Mouse (Mus musculus) hindbrain, embryonic 14.5 days (tissue): ENCODE results near the gene Ahr. TPM values are rescaled to one million over a fixed set of nuclear protein-coding genes. Genes with fewer than 3 reads are reported as not detected.
A peak's percentile ranks its signal among the peaks of the same experiment; 100 is the strongest.

ENCODE experiments used
- ATAC-seq: fragments of 200-750 bp; cut with Nextera tagmentation; 2 replicates; pipeline ENCODE4 v1.8.0; 2017; ENCODE audit warnings: moderate number of reproducible peaks, mild to moderate bottlenecking, moderate TSS enrichment, moderate library complexity; ENCODE audit not compliant: low FRiP score
- DNase-seq: peaks from one replicate; pipeline ENCODE4 v3.0.0-alpha.2; 2015; ENCODE audit warnings: low spot score
- H3K27ac ChIP-seq: fragments of 300-500 bp; sonication (generic); 2 replicates; pipeline ENCODE4 v1.5.1; 2014; ENCODE audit warnings: mild to moderate bottlenecking, moderate library complexity
- H3K27me3 ChIP-seq: fragments of 300-500 bp; sonication (generic); 2 replicates; pipeline ENCODE4 v1.6.1; 2014; ENCODE audit warnings: mild to moderate bottlenecking, low read length, mixed read lengths; ENCODE audit not compliant: control insufficient read depth, insufficient read depth
- H3K36me3 ChIP-seq: fragments of 300-500 bp; sonication (generic); replicated peaks from 2 replicates; pipeline ENCODE4 v1.6.1; 2014; ENCODE audit not compliant: control insufficient read depth, insufficient read depth
- H3K4me1 ChIP-seq: fragments of 300-500 bp; sonication (generic); replicated peaks from 2 replicates; pipeline ENCODE4 v1.6.1; 2014; ENCODE audit warnings: antibody characterized with exemption, low read length, mixed read lengths; ENCODE audit not compliant: control insufficient read depth, insufficient read depth
- H3K4me2 ChIP-seq: fragments of 300-500 bp; sonication (generic); replicated peaks from 2 replicates; pipeline ENCODE4 v1.6.1; 2014; ENCODE audit warnings: mild to moderate bottlenecking, moderate library complexity
- H3K4me3 ChIP-seq: fragments of 300-500 bp; sonication (generic); replicated peaks from 2 replicates; pipeline ENCODE4 v1.5.1; 2014; ENCODE audit warnings: mild to moderate bottlenecking, low read length
- H3K9ac ChIP-seq: fragments of 300-500 bp; sonication (generic); 2 replicates; pipeline ENCODE4 v1.6.1; 2014
- H3K9me3 ChIP-seq: fragments of 300-500 bp; sonication (generic); 2 replicates; pipeline ENCODE4 v1.6.1; 2016; ENCODE audit warnings: low read length; ENCODE audit not compliant: control insufficient read depth
- WGBS: fragments of 180-500 bp; shearing (Covaris S2); extraction: QIAGEN DNeasy Blood & Tissue Kit; methylation state at CpG from one replicate; pipeline ENCODE4 v1.1.7; 2014; 5-methylcytosine and 5-hydroxymethylcytosine counted together
- polyA plus RNA-seq: library from polyadenylated mRNA; unstranded; fragments of >200 nt; fragmentation: Nextera tagmentation; extraction: Ambion mirVana; gene quantifications from 2 replicates; pipeline ENCODE4 v1.2.1, GENCODE M21; 2014

Gene Ahr
- 6.0 and 6.9 TPM in 2 replicates for polyA plus RNA-seq

DNA sequence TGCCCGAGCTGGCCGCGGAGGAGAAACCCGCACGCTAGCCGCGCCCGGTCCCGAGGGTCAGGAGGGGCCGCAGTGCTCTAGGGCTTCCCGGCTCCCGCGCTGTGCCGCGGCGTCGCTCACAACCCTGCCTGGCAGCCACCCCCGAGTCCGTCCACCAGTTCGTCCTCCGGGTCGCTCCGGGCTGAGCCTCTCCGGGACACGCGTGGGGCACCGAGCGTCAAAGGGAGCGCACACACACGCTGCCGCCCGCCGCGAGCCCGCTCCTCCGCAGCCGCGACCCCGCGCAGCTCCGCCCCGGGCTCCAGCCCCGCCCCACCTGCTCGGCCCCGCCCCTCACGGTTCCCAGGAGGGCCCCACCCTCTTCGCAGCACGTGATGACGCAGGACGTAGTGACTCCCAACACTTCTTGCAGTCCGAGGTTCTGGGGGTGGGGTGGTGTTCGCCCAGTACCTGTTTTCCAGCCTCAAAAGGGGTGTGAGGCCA lies at the start of gene Ahr:
TSS of gene Ahr (minus strand) at position 285 of the 483 bp plus-strand sequence.
- Histone ChIP-seq H3K27ac (peak within 1 kb of the TSS; percentile 57), H3K9me3 (no peaks in the 10 kb centered on the region), H3K36me3 (no peaks in the 10 kb centered on the region), H3K4me1 (no peaks in the 10 kb centered on the region), H3K27me3 (peaks cover 7% of the 10 kb centered on the region), H3K9ac (peak within 1 kb of the TSS; percentile 80), H3K4me3 (peak within 1 kb of the TSS; percentile 92), H3K4me2 (peak within 1 kb of the TSS; percentile 75)
- peak; percentile 78 for DNase-seq
- ATAC-seq: peak; percentile 97
- under 1% methylated on average over 35 of the region's 52 CpGs for WGBS

GRCm38 (mm10) chr12:35578826-35579225 lies 44.0 kb upstream of the Ahr start:
- 83% methylated on average over 4 of the region's 4 CpGs for WGBS
- Histone ChIP-seq H3K27ac (no peak overlapping the region), H3K4me2 (no peak overlapping the region), H3K4me3 (no peak overlapping the region), H3K27me3 (no peaks in the 10 kb centered on the region), H3K36me3 (no peaks in the 10 kb centered on the region), H3K4me1 (no peaks in the 10 kb centered on the region), H3K9me3 (no peaks in the 10 kb centered on the region), H3K9ac (no peak overlapping the region)
- no peak for DNase-seq
- ATAC-seq: no peak

DNA sequence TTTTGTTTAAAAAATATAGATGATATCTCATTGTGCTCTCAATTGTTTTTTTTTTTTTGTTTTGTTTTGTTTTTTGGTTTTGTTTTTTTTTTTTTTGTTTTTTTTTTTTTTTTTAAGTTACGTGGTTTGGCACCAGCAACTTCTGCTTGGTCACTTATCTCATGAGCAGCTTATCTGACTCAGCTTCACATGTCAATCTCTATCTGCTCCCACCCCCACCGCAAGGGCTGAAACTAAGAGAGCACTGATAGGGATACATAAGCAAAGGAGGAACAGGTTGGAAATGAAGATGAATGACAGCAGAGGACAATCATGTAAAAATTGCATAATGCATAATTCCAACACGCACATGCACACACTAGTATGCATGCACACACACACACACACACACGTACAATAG lies 41.3 kb upstream of the Ahr start:
- H3K4me1 ChIP-seq: no peaks in the 10 kb centered on the region
- no peaks in the 10 kb centered on the region for H3K9me3 ChIP-seq
- WGBS: 93% methylated on average over 4 of the region's 4 CpGs
- no peak overlapping the region for H3K9ac ChIP-seq
- ATAC-seq (no peak), DNase-seq (no peak)
- no peaks in the 10 kb centered on the region for H3K36me3 ChIP-seq
- no peak overlapping the region for H3K4me3 ChIP-seq
- H3K4me2 ChIP-seq: no peak overlapping the region
- no peaks in the 10 kb centered on the region for H3K27me3 ChIP-seq
- no peak overlapping the region for H3K27ac ChIP-seq

DNA sequence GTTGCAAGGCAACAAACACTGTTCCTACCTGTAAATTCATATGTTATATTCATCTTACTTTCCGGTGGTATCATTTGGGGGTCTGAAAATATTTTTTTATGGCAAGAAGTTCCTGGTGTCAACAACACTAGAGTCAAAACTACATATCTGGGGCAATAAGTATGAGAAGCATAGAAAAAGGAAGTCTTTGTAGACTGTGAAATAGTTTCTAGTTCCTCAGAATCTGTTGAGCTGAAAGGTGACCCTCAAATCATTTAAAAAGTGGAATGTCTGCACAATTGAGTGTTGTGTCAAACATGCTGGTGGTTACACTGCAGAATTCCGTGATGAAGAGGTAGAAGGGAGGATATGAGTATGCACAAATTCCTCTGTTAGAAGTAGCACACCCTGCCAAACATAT lies 38.9 kb upstream of the Ahr start:
- Histone ChIP-seq H3K4me1 (no peaks in the 10 kb centered on the region), H3K27ac (no peak overlapping the region), H3K9ac (no peak overlapping the region), H3K4me3 (no peak overlapping the region), H3K27me3 (no peaks in the 10 kb centered on the region), H3K36me3 (no peaks in the 10 kb centered on the region), H3K9me3 (no peaks in the 10 kb centered on the region), H3K4me2 (no peak overlapping the region)
- DNase-seq (no peak), ATAC-seq (no peak)
- WGBS: 90% methylated on average over 2 of the region's 2 CpGs

DNA sequence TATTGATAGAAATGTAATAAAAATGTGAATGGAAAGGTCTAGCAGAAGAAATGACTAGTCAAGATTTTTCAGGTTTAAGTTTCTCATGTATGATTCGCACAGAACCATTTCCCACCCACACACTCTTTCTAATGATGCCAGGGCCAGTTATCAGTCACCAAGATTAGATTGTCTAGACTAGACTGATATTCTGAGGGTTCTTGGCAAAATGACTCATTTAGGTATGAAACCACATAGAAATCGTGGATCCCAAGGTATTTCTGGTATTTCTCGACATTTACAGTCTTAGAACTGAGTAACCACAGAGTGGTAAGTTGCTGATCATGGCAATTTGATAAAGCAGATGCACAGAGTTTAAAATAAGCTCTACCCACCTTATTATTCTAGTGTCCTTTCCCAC lies 28.0 kb upstream of the Ahr start:
- Histone ChIP-seq H3K9me3 (no peaks in the 10 kb centered on the region), H3K27me3 (no peaks in the 10 kb centered on the region), H3K27ac (no peak overlapping the region), H3K9ac (no peak overlapping the region), H3K36me3 (no peaks in the 10 kb centered on the region), H3K4me2 (no peak overlapping the region), H3K4me3 (no peak overlapping the region), H3K4me1 (no peaks in the 10 kb centered on the region)
- 94% methylated on average over 3 of the region's 3 CpGs for whole genome bisulfite sequencing
- no peak for ATAC-seq
- DNase-seq: no peak

- Histone ChIP-seq H3K9me3 (no peaks in the 10 kb centered on the region), H3K4me1 (no peaks in the 10 kb centered on the region), H3K27ac (no peak overlapping the region), H3K4me3 (no peak overlapping the region), H3K36me3 (no peaks in the 10 kb centered on the region), H3K9ac (no peak overlapping the region), H3K27me3 (no peaks in the 10 kb centered on the region), H3K4me2 (no peak overlapping the region)
- ATAC-seq: no peak
- WGBS: 84% methylated on average over 2 of the region's 2 CpGs
- DNase-seq: no peak
These were observed 24.0 kb upstream of the Ahr start for GRCm38 (mm10) chr12:35558868-35559267.

- H3K27me3 ChIP-seq: no peaks in the 10 kb centered on the region
- no peaks in the 10 kb centered on the region for H3K36me3 ChIP-seq
- no peak overlapping the region for H3K4me3 ChIP-seq
- no peaks in the 10 kb centered on the region for H3K9me3 ChIP-seq
- H3K27ac ChIP-seq: no peak overlapping the region
- H3K4me1 ChIP-seq: no peaks in the 10 kb centered on the region
- 60% methylated on average over 6 of the region's 6 CpGs for WGBS
- H3K4me2 ChIP-seq: no peak overlapping the region
- H3K9ac ChIP-seq: no peak overlapping the region
- DNase-seq (no peak), ATAC-seq (no peak)
These were observed 21.1 kb upstream of the Ahr start for GRCm38 (mm10) chr12:35555925-35556324.

DNA sequence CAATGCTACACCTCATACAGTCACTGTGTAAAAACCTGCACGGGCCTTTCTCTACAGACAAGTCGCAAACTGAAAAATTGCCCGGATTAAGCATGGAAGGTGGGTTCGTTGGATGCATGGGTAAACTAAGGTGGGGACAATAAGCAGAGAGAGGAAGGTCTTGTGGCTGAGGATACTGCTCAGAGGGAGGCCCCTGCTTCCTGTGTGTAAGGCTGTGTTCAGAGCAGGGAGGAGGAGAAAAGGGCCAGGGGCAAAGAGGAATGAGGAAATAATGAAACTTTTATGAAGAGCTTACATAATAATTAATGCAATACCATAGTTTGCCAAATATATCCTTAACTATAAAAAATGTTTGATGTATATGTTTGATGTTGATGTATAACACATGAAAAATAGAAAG lies 19.5 kb upstream of the Ahr start:
- 91% methylated on average over 4 of the region's 4 CpGs for WGBS

GRCm38 (mm10) chr12:35553174-35553573 lies 18.3 kb upstream of the Ahr start:
- no peaks in the 10 kb centered on the region for H3K9me3 ChIP-seq
- H3K27ac ChIP-seq: no peak overlapping the region
- H3K9ac ChIP-seq: no peak overlapping the region
- no peaks in the 10 kb centered on the region for H3K4me1 ChIP-seq
- 86% methylated on average over 3 of the region's 3 CpGs for WGBS
- no peak overlapping the region for H3K4me3 ChIP-seq
- H3K4me2 ChIP-seq: no peak overlapping the region
- no peak for ATAC-seq
- no peaks in the 10 kb centered on the region for H3K27me3 ChIP-seq
- no peaks in the 10 kb centered on the region for H3K36me3 ChIP-seq
- DNase-seq: no peak

More for the DNA sequence above, 19.5 kb upstream of the Ahr start:
- DNase-seq (no peak), ATAC-seq (no peak)
- H3K4me2 ChIP-seq: no peak overlapping the region
- H3K27me3 ChIP-seq: no peaks in the 10 kb centered on the region
- H3K36me3 ChIP-seq: no peaks in the 10 kb centered on the region
- H3K9ac ChIP-seq: no peak overlapping the region
- H3K4me3 ChIP-seq: no peak overlapping the region
- no peaks in the 10 kb centered on the region for H3K9me3 ChIP-seq
- H3K27ac ChIP-seq: no peak overlapping the region
- no peaks in the 10 kb centered on the region for H3K4me1 ChIP-seq

GRCm38 (mm10) chr12:35550299-35550698 lies 15.5 kb upstream of the Ahr start:
- H3K27me3 ChIP-seq: no peaks in the 10 kb centered on the region
- ATAC-seq (no peak), DNase-seq (no peak)
- H3K9me3 ChIP-seq: no peaks in the 10 kb centered on the region
- H3K4me2 ChIP-seq: no peak overlapping the region
- no peak overlapping the region for H3K27ac ChIP-seq
- H3K36me3 ChIP-seq: no peaks in the 10 kb centered on the region
- H3K9ac ChIP-seq: no peak overlapping the region
- no peaks in the 10 kb centered on the region for H3K4me1 ChIP-seq
- no peak overlapping the region for H3K4me3 ChIP-seq
